Mouse (Mus musculus): ENCODE measurements around the gene Pknox2.

The Pknox2 gene

GRCm38 (mm10) chr9:37047490-37047889 is 99.7 kb downstream of the Pknox2 start:
- no peak for DNase-seq (ENCODE audit: low read depth)

GRCm38 (mm10) chr9:37045875-37046274 is 101.3 kb downstream of the Pknox2 start:
- DNase-seq (ENCODE audit: low read depth): no peak

- no peak for DNase-seq (ENCODE audit: low read depth)
Measured at GRCm38 (mm10) chr9:37044165-37044564, 103.0 kb downstream of the Pknox2 start.

- no peak for DNase-seq (ENCODE audit: low read depth)
Measured at GRCm38 (mm10) chr9:37038859-37039258, 108.3 kb downstream of the Pknox2 start.

DNA sequence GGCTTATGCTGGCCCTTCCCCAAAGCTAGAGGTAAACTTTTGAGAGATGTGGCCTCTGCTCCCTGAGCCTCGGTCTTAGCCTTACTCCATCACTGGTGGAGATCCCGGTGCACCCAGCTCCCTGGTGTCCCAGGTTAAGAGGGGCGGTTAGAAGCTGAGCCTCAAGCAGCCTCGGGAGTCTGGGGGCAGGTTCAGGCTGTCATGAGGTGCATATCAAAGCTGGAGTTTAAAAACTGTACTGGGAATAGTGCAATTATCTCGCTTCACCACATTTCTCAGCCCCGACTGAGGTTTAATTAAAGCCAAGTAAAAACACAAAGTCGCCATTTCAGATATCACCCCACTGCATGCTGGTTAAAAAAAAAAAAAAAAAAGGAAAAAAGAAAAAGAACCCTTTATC is 108.8 kb downstream of the Pknox2 start:
- DNase-seq (ENCODE audit: low read depth): no peak

- DNase-seq (ENCODE audit: low read depth): no peak
Measured at GRCm38 (mm10) chr9:37037405-37037804, 109.8 kb downstream of the Pknox2 start.

- no peak for DNase-seq (ENCODE audit: low read depth)
Measured at GRCm38 (mm10) chr9:37035248-37035647, 112.0 kb downstream of the Pknox2 start.

GRCm38 (mm10) chr9:37034316-37034715 is 112.9 kb downstream of the Pknox2 start:
- DNase-seq (ENCODE audit: low read depth): no peak

GRCm38 (mm10) chr9:37030347-37031213 is 116.6 kb downstream of the Pknox2 start:
- no peak for DNase-seq (ENCODE audit: low read depth)

GRCm38 (mm10) chr9:37029811-37030346 is 117.3 kb downstream of the Pknox2 start:
- no peak for DNase-seq (ENCODE audit: low read depth)

GRCm38 (mm10) chr9:37027825-37028575 is 119.2 kb downstream of the Pknox2 start:
- no peak for DNase-seq (ENCODE audit: low read depth)

- no peak for DNase-seq (ENCODE audit: low read depth)
Measured at GRCm38 (mm10) chr9:37025913-37026312, 121.3 kb downstream of the Pknox2 start.

GRCm38 (mm10) chr9:37021586-37022230 is 125.5 kb downstream of the Pknox2 start:
- no peak for DNase-seq (ENCODE audit: low read depth)

DNA sequence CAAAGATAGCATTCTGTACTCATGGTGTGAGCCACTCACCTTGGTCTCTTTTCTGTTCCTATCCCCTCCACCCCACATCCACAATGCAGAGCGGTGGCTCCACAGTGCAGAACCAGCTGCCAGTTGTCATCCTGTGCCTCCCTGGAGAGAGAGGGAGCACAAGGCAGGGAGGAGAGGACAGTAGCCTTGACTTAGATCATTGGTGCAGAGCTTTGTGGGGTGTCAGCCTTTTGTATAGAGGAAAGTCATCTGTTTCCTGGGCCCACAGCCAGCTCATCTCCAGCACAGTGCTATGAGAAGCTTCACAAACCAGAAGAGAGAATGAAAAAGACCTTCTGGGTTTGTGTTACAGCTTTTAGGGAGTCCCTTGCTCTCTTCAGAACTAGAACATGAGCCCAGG is 129.1 kb downstream of the Pknox2 start:
- DNase-seq (ENCODE audit: low read depth): no peak

GRCm38 (mm10) chr9:37017169-37017568 is 130.0 kb downstream of the Pknox2 start:
- no peak for DNase-seq (ENCODE audit: low read depth)

DNA sequence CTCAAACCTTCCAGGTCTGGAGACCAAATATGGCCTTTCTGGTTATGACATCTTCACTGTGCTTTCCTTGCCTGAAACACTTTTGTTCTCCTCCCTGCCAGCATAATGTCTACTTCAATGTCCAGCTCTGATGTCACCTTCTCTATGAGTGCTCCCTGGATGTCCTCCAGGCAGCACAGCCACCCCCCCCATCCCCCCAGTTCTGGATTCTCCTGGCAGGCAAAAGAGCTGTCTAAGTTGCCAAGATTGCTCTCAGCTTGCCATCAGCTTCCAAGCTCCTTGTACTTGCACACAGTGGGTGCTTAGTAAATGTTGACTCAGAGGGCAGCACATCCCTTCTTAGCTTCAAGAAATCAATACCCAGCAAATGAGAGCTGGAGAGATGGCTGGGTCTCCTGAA is 131.0 kb downstream of the Pknox2 start:
- DNase-seq (ENCODE audit: low read depth): no peak

DNA sequence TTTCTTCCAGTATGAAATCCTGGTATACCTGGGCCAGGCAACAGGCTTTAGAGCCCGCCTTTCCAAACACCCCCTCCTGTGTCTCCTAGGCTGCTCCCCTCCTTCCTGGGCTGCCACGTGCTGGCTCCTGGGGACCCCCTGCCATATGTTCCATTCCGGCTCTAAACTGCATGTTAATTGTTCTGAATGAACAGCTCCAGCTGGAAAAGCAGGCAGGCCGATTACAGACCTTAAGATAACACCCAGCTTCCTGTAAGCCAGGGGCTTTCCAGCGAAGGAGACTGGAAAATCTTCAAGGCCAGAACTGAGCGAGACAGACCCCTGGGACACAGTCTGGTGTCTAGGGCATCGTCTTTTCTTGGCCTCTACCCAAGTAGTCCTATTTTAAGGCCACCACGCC is 133.6 kb downstream of the Pknox2 start:
- DNase-seq (ENCODE audit: low read depth): no peak

- no peak for DNase-seq (ENCODE audit: low read depth)
Measured at GRCm38 (mm10) chr9:37008090-37008489, 139.1 kb downstream of the Pknox2 start.

DNA sequence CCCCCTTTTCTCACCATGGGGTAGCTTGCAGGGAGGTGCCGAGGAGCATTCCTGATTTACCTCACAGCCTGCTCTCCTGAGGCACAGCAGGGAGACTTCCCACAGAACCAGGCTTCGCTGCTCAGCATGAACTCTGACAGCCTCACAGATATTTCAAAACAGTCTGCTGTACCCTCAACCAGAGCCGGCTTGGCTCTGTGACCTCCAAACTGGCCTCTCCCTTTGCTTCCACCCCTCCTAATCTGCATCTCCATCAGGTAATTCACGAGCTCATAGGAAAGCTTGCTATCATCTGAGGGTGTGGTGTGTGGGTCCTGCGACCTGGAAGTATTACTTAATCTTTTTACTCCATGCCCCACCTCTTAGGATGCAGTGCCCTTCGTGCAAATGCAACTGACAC is 142.5 kb downstream of the Pknox2 start:
- DNase-seq (ENCODE audit: low read depth): no peak

GRCm38 (mm10) chr9:37001935-37002535 is 145.2 kb downstream of the Pknox2 start:
- no peak for DNase-seq (ENCODE audit: low read depth)

DNA sequence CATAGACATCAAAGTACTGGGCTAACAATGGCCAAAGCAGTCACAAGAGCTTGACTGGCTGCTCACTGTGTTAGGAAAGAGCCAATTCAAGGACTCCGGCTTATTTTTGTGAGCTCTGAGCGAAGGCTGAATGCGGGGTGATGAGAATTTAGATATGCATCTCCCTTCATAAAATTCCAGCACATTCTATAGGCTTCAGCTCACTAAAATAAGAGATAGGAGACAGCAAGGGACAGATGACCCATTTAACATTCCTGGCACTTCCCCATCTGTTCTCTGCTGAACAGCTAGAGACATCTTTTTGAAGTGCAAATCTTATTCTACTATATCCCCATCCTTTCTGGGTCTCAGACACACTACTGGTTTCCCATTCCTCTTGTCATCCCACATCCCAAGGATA is 147.8 kb downstream of the Pknox2 start:
- DNase-seq (ENCODE audit: low read depth): no peak
